Mouse (Mus musculus) small intestine, adult 2 months (tissue): ENCODE results near the gene Nck2.

Experiments used
- CTCF ChIP-seq: fragments of 200-500 bp; IDR thresholded peaks from 2 replicates; pipeline ENCODE4 v1.5.1; 2012; ENCODE audit warnings: low read depth, mild to moderate bottlenecking, control low read depth, inconsistent platforms, low read length, moderate library complexity, mixed read lengths; ENCODE audit not compliant: insufficient replicate concordance, insufficient read length; ENCODE audit errors: extremely low read depth
- POLR2A ChIP-seq: fragments of 200-500 bp; IDR thresholded peaks from 2 replicates; pipeline ENCODE4 v1.6.1; 2012; ENCODE audit warnings: low read depth, mild to moderate bottlenecking, control low read depth, inconsistent platforms, low read length, moderate library complexity

GRCm38 (mm10) chr1:43520989-43521371 is 76.6 kb downstream of the Nck2 start:
- TF ChIP-seq POLR2A (no peak), CTCF (no peak)
